Mouse (Mus musculus): ENCODE results near the gene Sync. TPM values are rescaled to one million over a fixed set of nuclear protein-coding genes. Genes with fewer than 3 reads are reported as not detected.

The Sync gene
- polyA plus RNA-seq, 1 experiment, result 0.90 TPM

DNA sequence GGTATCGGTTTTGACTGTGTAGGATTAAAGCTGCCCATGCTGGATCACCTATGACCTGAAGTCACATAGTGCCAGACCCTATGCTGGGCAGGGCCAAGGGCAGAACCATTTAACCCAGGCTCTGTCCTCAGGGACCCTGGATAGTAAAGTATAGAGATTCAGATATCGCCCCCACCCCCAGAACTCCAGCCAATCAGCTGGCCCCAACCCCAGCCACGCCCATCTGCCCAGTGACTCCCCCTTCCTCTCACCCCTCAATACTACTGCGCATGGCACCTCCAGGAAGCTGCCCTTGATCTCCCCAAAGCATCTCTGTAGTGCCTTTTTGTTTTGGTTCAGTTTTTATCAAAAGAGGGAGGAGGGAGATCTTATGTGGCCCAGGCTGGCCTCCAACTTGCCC, 44.7 kb upstream of the Sync start:
- no peak for TF ChIP-seq CTCF (IDR thresholded peaks at IDR 0.05; ENCODE audit: low read depth, low read length)
- no peak for TF ChIP-seq POLR2A (IDR thresholded peaks at IDR 0.05; ENCODE audit: insufficient read depth, low read length)
- TF ChIP-seq EP300 (IDR thresholded peaks at IDR 0.05; ENCODE audit: insufficient read depth, low read depth, low read length), result no peak
- no peaks in the 10 kb centered on the region for H3K27me3 ChIP-seq (ENCODE audit: control insufficient read depth, insufficient read depth, low read length, poor library complexity, severe bottlenecking)
- H3K4me1 ChIP-seq (ENCODE audit: control insufficient read depth, insufficient read depth, low read length), result peaks cover 11% of the 10 kb centered on the region
- H3K27ac ChIP-seq (ENCODE audit: insufficient read depth, low read length), result peak overlapping the region; percentile 91
- H3K36me3 ChIP-seq (ENCODE audit: control insufficient read depth, insufficient read depth, low read length, poor library complexity, severe bottlenecking), result no peaks in the 10 kb centered on the region
- H3K9ac ChIP-seq (ENCODE audit: low read depth, poor library complexity, severe bottlenecking), result no peak overlapping the region
- H3K9me3 ChIP-seq (replicated peaks; ENCODE audit: control insufficient read depth, insufficient read depth, low read length, poor library complexity, severe bottlenecking), result no peaks in the 10 kb centered on the region
- no peak overlapping the region for H3K4me3 ChIP-seq (ENCODE audit: low read depth, low read length)

DNA sequence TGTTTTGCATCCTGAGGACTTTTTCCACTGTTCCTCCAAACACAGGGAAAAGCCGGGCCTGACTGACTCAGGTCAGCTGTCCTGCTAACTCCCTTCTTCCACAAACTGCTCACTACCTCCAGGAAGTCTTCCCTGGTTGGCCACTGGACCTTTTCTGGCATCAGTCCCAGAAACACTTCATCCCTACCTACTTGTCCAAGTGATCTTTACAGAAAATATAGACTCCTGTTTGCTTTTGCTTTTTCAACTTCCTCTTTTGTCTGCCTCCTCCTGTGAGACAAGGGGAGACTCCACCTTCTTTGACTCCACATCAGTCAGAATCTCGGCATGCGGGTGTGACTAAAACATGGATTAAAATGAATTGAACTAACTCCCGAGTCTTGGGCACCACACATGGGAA, 42.6 kb upstream of the Sync start:
- Histone ChIP-seq H3K27ac (ENCODE audit: insufficient read depth, low read length) (no peak overlapping the region), H3K36me3 (ENCODE audit: control insufficient read depth, insufficient read depth, low read length, poor library complexity, severe bottlenecking) (no peaks in the 10 kb centered on the region), H3K9me3 (replicated peaks; ENCODE audit: control insufficient read depth, insufficient read depth, low read length, poor library complexity, severe bottlenecking) (no peaks in the 10 kb centered on the region), H3K4me1 (ENCODE audit: control insufficient read depth, insufficient read depth, low read length) (peaks cover 16% of the 10 kb centered on the region), H3K4me3 (ENCODE audit: low read depth, low read length) (no peak overlapping the region), H3K9ac (ENCODE audit: low read depth, poor library complexity, severe bottlenecking) (no peak overlapping the region), H3K27me3 (ENCODE audit: control insufficient read depth, insufficient read depth, low read length, poor library complexity, severe bottlenecking) (no peaks in the 10 kb centered on the region)
- no peak for TF ChIP-seq POLR2A (IDR thresholded peaks at IDR 0.05; ENCODE audit: insufficient read depth, low read length)
- TF ChIP-seq CTCF (IDR thresholded peaks at IDR 0.05; ENCODE audit: low read depth, low read length), result no peak
- TF ChIP-seq EP300 (IDR thresholded peaks at IDR 0.05; ENCODE audit: insufficient read depth, low read depth, low read length), result no peak

GRCm38 (mm10) chr4:129246360-129247301, 40.8 kb upstream of the Sync start:
- Histone ChIP-seq H3K9me3 (replicated peaks; ENCODE audit: control insufficient read depth, insufficient read depth, low read length, poor library complexity, severe bottlenecking) (no peaks in the 10 kb centered on the region), H3K9ac (ENCODE audit: low read depth, poor library complexity, severe bottlenecking) (no peak overlapping the region), H3K27me3 (ENCODE audit: control insufficient read depth, insufficient read depth, low read length, poor library complexity, severe bottlenecking) (no peaks in the 10 kb centered on the region), H3K27ac (ENCODE audit: insufficient read depth, low read length) (no peak overlapping the region), H3K36me3 (ENCODE audit: control insufficient read depth, insufficient read depth, low read length, poor library complexity, severe bottlenecking) (no peaks in the 10 kb centered on the region), H3K4me1 (ENCODE audit: control insufficient read depth, insufficient read depth, low read length) (peaks cover 13% of the 10 kb centered on the region), H3K4me3 (ENCODE audit: low read depth, low read length) (no peak overlapping the region)
- TF ChIP-seq CTCF (IDR thresholded peaks at IDR 0.05; ENCODE audit: low read depth, low read length) (no peak), POLR2A (IDR thresholded peaks at IDR 0.05; ENCODE audit: insufficient read depth, low read length) (no peak), EP300 (IDR thresholded peaks at IDR 0.05; ENCODE audit: insufficient read depth, low read depth, low read length) (no peak)

DNA sequence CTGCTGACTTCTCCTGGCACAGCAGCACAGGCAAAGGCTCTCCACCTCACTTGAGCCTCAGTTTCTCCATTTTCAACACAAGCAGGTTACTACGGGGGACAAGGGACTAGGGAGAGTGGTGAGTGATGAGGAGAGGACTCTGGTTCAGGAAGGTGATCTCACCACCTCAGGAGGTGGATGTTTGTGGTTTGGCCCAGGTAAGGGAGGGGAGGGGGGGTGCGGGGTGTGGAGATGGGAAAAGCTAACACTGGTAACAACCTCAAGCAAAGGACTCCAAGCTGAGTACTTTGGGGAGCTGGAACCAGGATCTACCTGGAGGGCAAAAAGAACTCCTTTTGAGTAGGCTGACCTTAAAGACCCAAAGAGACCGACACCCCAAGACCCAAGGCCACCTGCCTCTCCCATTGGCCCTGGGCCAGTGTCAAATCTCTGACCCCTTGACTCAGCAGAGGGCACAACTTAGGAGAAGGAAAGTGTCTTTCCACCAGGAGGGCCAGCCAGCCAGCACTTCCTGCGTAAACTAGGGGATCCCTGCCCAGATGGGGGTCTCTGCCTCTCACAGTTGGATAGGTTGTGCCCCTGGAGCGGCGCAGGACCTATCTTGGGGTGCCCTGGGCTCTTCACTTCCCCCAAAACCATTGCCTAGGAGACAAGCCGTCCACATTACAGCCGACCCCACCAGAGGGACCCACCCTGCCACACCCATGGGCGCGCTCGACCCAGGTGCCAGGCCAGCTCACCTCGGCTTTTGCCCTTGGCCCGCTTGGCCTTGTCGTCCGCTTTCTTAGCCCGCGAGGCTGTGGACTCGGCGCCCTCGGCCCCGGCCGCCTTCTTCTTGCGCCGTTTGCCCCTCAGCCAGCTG, 39.8 kb upstream of the Sync start:
- Histone ChIP-seq H3K9ac (ENCODE audit: low read depth, poor library complexity, severe bottlenecking) (peak overlapping the region; percentile 77), H3K27me3 (ENCODE audit: control insufficient read depth, insufficient read depth, low read length, poor library complexity, severe bottlenecking) (no peaks in the 10 kb centered on the region), H3K9me3 (replicated peaks; ENCODE audit: control insufficient read depth, insufficient read depth, low read length, poor library complexity, severe bottlenecking) (no peaks in the 10 kb centered on the region), H3K27ac (ENCODE audit: insufficient read depth, low read length) (no peak overlapping the region), H3K4me3 (ENCODE audit: low read depth, low read length) (peak overlapping the region; percentile 87), H3K36me3 (ENCODE audit: control insufficient read depth, insufficient read depth, low read length, poor library complexity, severe bottlenecking) (no peaks in the 10 kb centered on the region), H3K4me1 (ENCODE audit: control insufficient read depth, insufficient read depth, low read length) (peaks cover 10% of the 10 kb centered on the region)
- no peak for TF ChIP-seq CTCF (IDR thresholded peaks at IDR 0.05; ENCODE audit: low read depth, low read length)

DNA sequence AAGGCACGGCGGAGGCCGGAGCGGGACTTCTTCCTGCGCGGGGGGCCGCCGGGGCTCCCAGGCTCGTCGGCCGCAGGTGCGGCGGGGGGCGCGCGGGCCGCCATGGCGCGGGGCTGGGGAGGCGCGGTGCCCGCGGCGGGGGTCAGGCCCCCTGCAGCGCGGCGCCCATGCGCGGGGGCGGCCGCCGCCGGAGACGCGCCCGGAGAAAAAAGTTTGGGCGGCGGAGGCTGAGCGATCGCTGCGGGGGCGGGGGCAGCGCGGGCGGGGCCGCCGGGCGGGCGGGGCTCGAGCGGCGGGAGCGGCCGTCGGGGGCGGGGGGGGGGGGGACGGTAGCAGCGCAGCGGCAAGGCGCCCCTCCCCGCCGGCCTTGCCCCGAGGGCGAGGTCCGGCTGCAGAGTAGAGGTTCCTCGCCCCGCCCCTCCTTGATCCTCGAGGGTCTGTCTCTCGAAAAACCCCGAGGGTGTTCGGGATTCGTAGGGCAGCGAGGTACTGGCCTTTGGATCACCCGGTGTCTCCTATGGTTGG, 39.1 kb upstream of the Sync start:
- no peak overlapping the region for H3K27ac ChIP-seq (ENCODE audit: insufficient read depth, low read length)

More for the DNA sequence above, 39.1 kb upstream of the Sync start:
- Histone ChIP-seq H3K9ac (ENCODE audit: low read depth, poor library complexity, severe bottlenecking) (peak overlapping the region; percentile 77), H3K4me1 (ENCODE audit: control insufficient read depth, insufficient read depth, low read length) (peaks cover 10% of the 10 kb centered on the region), H3K9me3 (replicated peaks; ENCODE audit: control insufficient read depth, insufficient read depth, low read length, poor library complexity, severe bottlenecking) (no peaks in the 10 kb centered on the region), H3K27me3 (ENCODE audit: control insufficient read depth, insufficient read depth, low read length, poor library complexity, severe bottlenecking) (no peaks in the 10 kb centered on the region), H3K36me3 (ENCODE audit: control insufficient read depth, insufficient read depth, low read length, poor library complexity, severe bottlenecking) (no peaks in the 10 kb centered on the region), H3K4me3 (ENCODE audit: low read depth, low read length) (peak overlapping the region; percentile 87)
- TF ChIP-seq EP300 (IDR thresholded peaks at IDR 0.05; ENCODE audit: insufficient read depth, low read depth, low read length) (0 out of 2 replicates have a peak, but pooled peaks have one; percentile 41), POLR2A (IDR thresholded peaks at IDR 0.05; ENCODE audit: insufficient read depth, low read length) (no peak), CTCF (IDR thresholded peaks at IDR 0.05; ENCODE audit: low read depth, low read length) (no peak)
